Mouse (Mus musculus) limb, embryonic 14.5 days (tissue): ENCODE results near the gene Dtd2. TPM values are rescaled to one million over a fixed set of nuclear protein-coding genes. Genes with fewer than 3 reads are reported as not detected.

Experiments used
- ATAC-seq: fragments of 200-750 bp; cut with Nextera tagmentation; 2 replicates; pipeline ENCODE4 v1.8.0; 2017; ENCODE audit warnings: low read depth, moderate number of reproducible peaks, moderate TSS enrichment; ENCODE audit not compliant: low FRiP score
- DNase-seq: peaks from one replicate; pipeline ENCODE4 v3.0.0-alpha.2; 2015; ENCODE audit warnings: low spot score
- H3K27ac ChIP-seq: fragments of 300-500 bp; sonication (generic); replicated peaks from 2 replicates; pipeline ENCODE4 v1.5.1; 2014; ENCODE audit warnings: low read depth, mild to moderate bottlenecking, low read length, moderate library complexity, mixed read lengths
- H3K27me3 ChIP-seq: fragments of 300-500 bp; sonication (generic); 2 replicates; pipeline ENCODE4 v1.6.1; 2014; ENCODE audit warnings: low read length, mixed read lengths; ENCODE audit not compliant: control insufficient read depth, insufficient read depth
- H3K36me3 ChIP-seq: fragments of 300-500 bp; sonication (generic); 2 replicates; pipeline ENCODE4 v1.6.1; 2014; ENCODE audit warnings: mild to moderate bottlenecking, low read length, moderate library complexity, mixed read lengths; ENCODE audit not compliant: control insufficient read depth, insufficient read depth
- H3K4me1 ChIP-seq: fragments of 300-500 bp; sonication (generic); 2 replicates; pipeline ENCODE4 v1.6.1; 2014; ENCODE audit warnings: antibody characterized with exemption, low read length, mixed read lengths; ENCODE audit not compliant: control insufficient read depth, insufficient read depth
- H3K4me2 ChIP-seq: fragments of 300-500 bp; sonication (generic); replicated peaks from 2 replicates; pipeline ENCODE4 v1.6.1; 2014; ENCODE audit warnings: low read depth, mild to moderate bottlenecking, low read length, moderate library complexity; ENCODE audit not compliant: severe bottlenecking
- H3K4me3 ChIP-seq: fragments of 300-500 bp; sonication (generic); replicated peaks from 2 replicates; pipeline ENCODE4 v1.5.1; 2014; ENCODE audit warnings: low read length
- H3K9ac ChIP-seq: fragments of 300-500 bp; sonication (generic); 2 replicates; pipeline ENCODE4 v1.6.1; 2014; ENCODE audit warnings: mild to moderate bottlenecking, low read depth, low read length, moderate library complexity; ENCODE audit not compliant: severe bottlenecking
- H3K9me3 ChIP-seq: fragments of 300-500 bp; sonication (generic); 2 replicates; pipeline ENCODE4 v1.6.1; 2016; ENCODE audit warnings: low read length; ENCODE audit not compliant: control insufficient read depth
- POLR2A ChIP-seq: fragments of 200-500 bp; IDR thresholded peaks from 2 replicates; pipeline ENCODE4 v1.8.0; 2012; ENCODE audit warnings: inconsistent platforms, mild to moderate bottlenecking, moderate library complexity, borderline replicate concordance; ENCODE audit not compliant: insufficient read depth, insufficient read length; ENCODE audit errors: extremely low read depth
- WGBS: fragments of 180-500 bp; shearing (Covaris S2); extraction: QIAGEN DNeasy Blood & Tissue Kit; methylation state at CpG from one replicate; pipeline ENCODE4 v1.1.7; 2014; 5-methylcytosine and 5-hydroxymethylcytosine counted together
- polyA plus RNA-seq, 2 experiments: library from polyadenylated mRNA; depleted of rRNA in 1 of 2; stranded (reverse) in 1 of 2; unstranded in 1 of 2; fragments of >200 nt; fragmentation: Nextera tagmentation in 1 of 2; extraction: Ambion mirVana in 1 of 2; gene quantifications; 2 replicates each; pipeline versions ENCODE4 v1.2.1 to v1.2.3; 2012 to 2014

The Dtd2 gene
- polyA plus RNA-seq, 2 experiments = 11.4 to 20.3 TPM

DNA sequence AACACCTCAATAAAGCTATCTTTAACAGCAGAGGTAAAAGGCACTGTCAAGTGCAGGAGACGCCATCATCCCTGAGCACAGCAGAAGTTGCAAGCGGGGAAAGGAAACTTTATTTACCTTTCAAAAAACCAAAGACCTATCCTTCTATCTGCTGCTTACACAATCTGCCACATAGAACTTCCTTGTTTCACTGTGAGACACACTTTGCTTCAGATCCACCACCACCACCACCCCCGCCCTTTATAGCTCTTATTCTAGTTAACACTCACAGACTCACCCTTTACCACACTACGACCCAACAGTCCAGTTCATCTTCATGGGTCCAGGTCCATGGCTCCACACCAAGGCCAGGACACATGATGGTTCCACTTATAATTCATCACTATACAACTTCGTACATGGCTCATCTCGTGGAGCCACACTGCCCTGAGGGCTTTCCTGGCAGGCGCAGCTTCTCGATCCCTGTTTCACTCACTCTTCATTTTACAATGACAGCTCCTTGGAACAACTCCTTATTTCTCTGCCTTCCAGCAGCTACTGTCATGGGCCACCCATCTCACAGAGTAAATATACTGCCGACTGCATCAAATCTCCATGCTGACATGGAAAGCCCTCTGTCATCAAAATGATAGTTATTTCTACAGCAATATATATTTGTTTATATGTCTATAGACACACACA is 38.2 kb downstream of the Dtd2 start:
- H3K27ac ChIP-seq = no peak overlapping the region
- WGBS = 81% methylated on average over 9 of the region's 9 CpGs
- no peak for TF ChIP-seq POLR2A
- 0 out of 2 replicates have a peak, but pooled peaks cover 4% of the 10 kb centered on the region for H3K9me3 ChIP-seq
- H3K36me3 ChIP-seq = no peaks in the 10 kb centered on the region
- DNase-seq (no peak), ATAC-seq (no peak)
- H3K4me2 ChIP-seq = no peak overlapping the region
- H3K27me3 ChIP-seq = no peaks in the 10 kb centered on the region
- H3K4me1 ChIP-seq = no peaks in the 10 kb centered on the region
- no peak overlapping the region for H3K4me3 ChIP-seq
- no peak overlapping the region for H3K9ac ChIP-seq

DNA sequence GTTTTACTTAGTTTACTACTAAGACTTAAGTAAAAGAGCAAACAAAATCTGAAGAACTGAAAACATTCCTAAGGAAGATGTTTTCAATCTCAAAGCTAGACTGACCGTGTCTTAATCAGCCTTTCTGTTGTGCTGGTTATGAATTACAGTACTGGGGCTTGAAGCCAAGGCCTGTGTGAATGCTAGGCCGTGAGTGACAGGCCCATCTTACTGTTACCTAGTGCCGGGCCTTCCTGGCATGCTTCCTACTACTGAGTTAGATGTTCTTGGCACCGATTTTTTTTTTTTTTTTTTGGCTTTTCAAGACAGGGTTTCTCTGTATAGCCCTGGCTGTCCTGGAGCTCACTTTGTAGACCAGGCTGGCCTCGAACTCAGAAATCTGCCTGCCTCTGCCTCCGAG is 48.7 kb downstream of the Dtd2 start:
- no peak for DNase-seq
- no peak overlapping the region for H3K9ac ChIP-seq
- TF ChIP-seq POLR2A = no peak

DNA sequence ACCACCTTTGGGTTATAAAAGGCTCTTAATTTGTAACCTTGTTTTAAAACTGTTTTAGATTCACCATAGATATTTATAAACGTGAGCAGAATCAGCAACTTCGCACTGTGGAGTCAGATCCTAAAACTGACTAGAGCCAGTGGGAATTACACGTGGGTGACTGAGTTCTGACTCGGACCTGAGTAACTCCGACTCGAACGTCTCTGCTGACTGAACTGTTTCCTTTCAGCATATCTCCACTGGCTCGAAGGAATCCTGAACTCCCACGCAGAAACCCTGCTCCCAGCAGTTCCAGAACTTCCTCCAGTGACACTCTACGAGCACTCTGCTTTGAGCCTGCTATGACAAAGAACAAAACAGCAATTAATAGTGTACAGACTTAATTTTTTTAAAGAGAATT is 54.0 kb downstream of the Dtd2 start:
- H3K4me1 ChIP-seq = no peaks in the 10 kb centered on the region
- no peaks in the 10 kb centered on the region for H3K27me3 ChIP-seq
- 88% methylated on average over 10 of the region's 10 CpGs for whole genome bisulfite sequencing
- ATAC-seq (no peak), DNase-seq (no peak)
- no peaks in the 10 kb centered on the region for H3K9me3 ChIP-seq
- H3K4me3 ChIP-seq = no peak overlapping the region
- TF ChIP-seq POLR2A = no peak
- no peak overlapping the region for H3K9ac ChIP-seq
- peaks cover 82% of the 10 kb centered on the region for H3K36me3 ChIP-seq
- H3K4me2 ChIP-seq = no peak overlapping the region
- H3K27ac ChIP-seq = no peak overlapping the region

More for the DNA sequence above, 48.7 kb downstream of the Dtd2 start:
- WGBS = 90% methylated on average over 6 of the region's 6 CpGs
- Histone ChIP-seq H3K36me3 (peaks cover 65% of the 10 kb centered on the region), H3K4me3 (no peak overlapping the region), H3K9me3 (no peaks in the 10 kb centered on the region), H3K27me3 (no peaks in the 10 kb centered on the region), H3K4me1 (no peaks in the 10 kb centered on the region), H3K27ac (no peak overlapping the region), H3K4me2 (no peak overlapping the region)
- ATAC-seq = no peak

DNA sequence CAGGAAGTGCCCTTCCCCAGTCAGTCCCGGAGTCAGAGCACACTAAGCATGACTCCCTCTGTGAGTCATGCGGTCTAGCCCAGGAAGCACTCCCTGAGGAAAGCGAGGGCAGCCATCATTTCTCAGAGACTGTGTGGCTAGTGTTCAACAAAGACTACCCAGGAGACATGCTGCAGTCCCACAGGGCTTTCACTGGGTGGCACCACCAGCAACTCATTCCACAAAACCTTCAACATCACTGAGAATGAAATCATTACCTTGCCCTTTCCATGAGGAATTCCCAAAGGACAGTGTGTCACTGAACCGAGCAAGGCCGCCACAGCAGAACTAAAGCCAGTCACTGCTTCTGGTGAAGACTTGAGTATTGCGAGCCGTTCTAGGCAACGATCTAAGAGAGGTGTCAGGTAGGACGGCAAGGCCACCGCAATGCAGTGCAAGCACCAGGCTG is 58.8 kb downstream of the Dtd2 start:
- H3K9me3 ChIP-seq = no peaks in the 10 kb centered on the region
- no peak for DNase-seq
- no peak overlapping the region for H3K4me3 ChIP-seq
- H3K4me1 ChIP-seq = no peaks in the 10 kb centered on the region
- no peaks in the 10 kb centered on the region for H3K27me3 ChIP-seq
- 88% methylated on average over 10 of the region's 10 CpGs for WGBS
- H3K36me3 ChIP-seq = peaks cover 74% of the 10 kb centered on the region
- H3K9ac ChIP-seq = no peak overlapping the region
- H3K4me2 ChIP-seq = no peak overlapping the region
- no peak overlapping the region for H3K27ac ChIP-seq
- ATAC-seq = no peak
- no peak for TF ChIP-seq POLR2A

DNA sequence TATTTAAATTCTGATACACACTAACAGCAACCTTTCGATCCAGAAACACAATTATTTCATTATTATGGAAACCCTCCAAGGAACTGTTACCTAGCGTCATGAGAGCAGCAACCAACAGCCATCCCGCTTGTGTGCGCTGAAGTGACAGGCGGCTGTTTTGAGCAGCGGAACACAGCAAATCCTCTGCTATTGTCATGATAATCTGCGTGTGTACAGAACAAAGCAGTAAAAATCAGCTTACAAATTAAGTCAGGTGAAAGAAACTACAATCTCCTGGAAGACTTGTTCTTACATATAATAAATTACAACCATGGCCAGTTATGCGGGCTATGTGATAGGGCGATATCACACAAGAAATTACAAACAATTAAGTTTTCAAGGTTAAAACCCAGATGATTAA is 61.0 kb downstream of the Dtd2 start:
- H3K4me1 ChIP-seq = no peaks in the 10 kb centered on the region
- no peak overlapping the region for H3K27ac ChIP-seq
- no peaks in the 10 kb centered on the region for H3K27me3 ChIP-seq
- no peak overlapping the region for H3K4me3 ChIP-seq
- DNase-seq (no peak), ATAC-seq (no peak)
- no peak overlapping the region for H3K9ac ChIP-seq
- TF ChIP-seq POLR2A = no peak
- no peak overlapping the region for H3K4me2 ChIP-seq
- peaks cover 64% of the 10 kb centered on the region for H3K36me3 ChIP-seq
- WGBS = 93% methylated on average over 9 of the region's 9 CpGs
- H3K9me3 ChIP-seq = no peaks in the 10 kb centered on the region

DNA sequence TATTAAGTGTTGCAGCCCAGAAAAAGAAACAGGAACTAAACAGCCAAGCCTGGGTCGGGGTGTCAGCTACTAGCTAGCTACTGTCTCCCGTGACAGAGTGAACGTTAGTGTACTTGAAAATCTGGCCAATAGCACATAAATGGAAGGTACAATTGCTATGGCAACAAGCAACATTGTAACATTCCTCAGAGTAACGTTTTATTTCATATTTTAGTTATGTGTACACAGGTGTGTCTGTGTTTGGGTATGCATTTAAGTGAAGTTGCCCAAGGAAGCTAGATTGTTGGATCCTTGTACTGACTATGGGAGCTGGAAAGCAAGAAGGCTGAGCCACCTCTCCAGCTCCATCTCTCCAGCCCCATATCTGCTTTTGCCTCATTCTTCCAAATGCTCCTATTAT is 66.5 kb downstream of the Dtd2 start:
- ATAC-seq (no peak), DNase-seq (no peak)
- no peaks in the 10 kb centered on the region for H3K9me3 ChIP-seq
- H3K4me3 ChIP-seq = no peak overlapping the region
- H3K27me3 ChIP-seq = no peaks in the 10 kb centered on the region
- no peak for TF ChIP-seq POLR2A
- H3K27ac ChIP-seq = no peak overlapping the region
- no peaks in the 10 kb centered on the region for H3K4me1 ChIP-seq
- H3K9ac ChIP-seq = no peak overlapping the region
- H3K36me3 ChIP-seq = peaks cover 55% of the 10 kb centered on the region
- no peak overlapping the region for H3K4me2 ChIP-seq
- WGBS = 78% methylated on average over 4 of the region's 4 CpGs

Other genes with a start within 250 kb of the Dtd2 start
- gene Hectd1, start 177.0 kb downstream of the Dtd2 start, polyA plus RNA-seq (2012; rRNA removed) = 32.8 and 35.8 TPM in 2 replicates
- gene Hectd1, start 177.0 kb downstream of the Dtd2 start, polyA plus RNA-seq (2014; fragmentation: Nextera tagmentation; extraction: Ambion mirVana) = 44.0 and 45.6 TPM in 2 replicates
- gene Heatr5a, start 35.2 kb downstream of the Dtd2 start, polyA plus RNA-seq (2012; rRNA removed) = 24.8 and 35.9 TPM in 2 replicates
- 14.1 and 14.7 TPM in 2 replicates for gene Heatr5a, start 35.2 kb downstream of the Dtd2 start, polyA plus RNA-seq (2014; fragmentation: Nextera tagmentation; extraction: Ambion mirVana)
- gene Gpr33, start 21.6 kb upstream of the Dtd2 start, polyA plus RNA-seq (2012; rRNA removed) = not detected in 2 replicates
- gene Gpr33, start 21.6 kb upstream of the Dtd2 start, polyA plus RNA-seq (2014; fragmentation: Nextera tagmentation; extraction: Ambion mirVana) = not detected in 2 replicates
- 3.8 and 4.9 TPM in 2 replicates for gene Nubpl, start 91.2 kb upstream of the Dtd2 start, polyA plus RNA-seq (2012; rRNA removed)
- gene Nubpl, start 91.2 kb upstream of the Dtd2 start, polyA plus RNA-seq (2014; fragmentation: Nextera tagmentation; extraction: Ambion mirVana) = 11.5 and 11.6 TPM in 2 replicates